Mouse (Mus musculus): ENCODE results near the gene Prdx2. TPM values are rescaled to one million over a fixed set of nuclear protein-coding genes. Genes with fewer than 3 reads are reported as not detected.

Gene Prdx2
- 836 and 1,138 TPM in 2 replicates for polyA plus RNA-seq (2012; rRNA removed)

DNA sequence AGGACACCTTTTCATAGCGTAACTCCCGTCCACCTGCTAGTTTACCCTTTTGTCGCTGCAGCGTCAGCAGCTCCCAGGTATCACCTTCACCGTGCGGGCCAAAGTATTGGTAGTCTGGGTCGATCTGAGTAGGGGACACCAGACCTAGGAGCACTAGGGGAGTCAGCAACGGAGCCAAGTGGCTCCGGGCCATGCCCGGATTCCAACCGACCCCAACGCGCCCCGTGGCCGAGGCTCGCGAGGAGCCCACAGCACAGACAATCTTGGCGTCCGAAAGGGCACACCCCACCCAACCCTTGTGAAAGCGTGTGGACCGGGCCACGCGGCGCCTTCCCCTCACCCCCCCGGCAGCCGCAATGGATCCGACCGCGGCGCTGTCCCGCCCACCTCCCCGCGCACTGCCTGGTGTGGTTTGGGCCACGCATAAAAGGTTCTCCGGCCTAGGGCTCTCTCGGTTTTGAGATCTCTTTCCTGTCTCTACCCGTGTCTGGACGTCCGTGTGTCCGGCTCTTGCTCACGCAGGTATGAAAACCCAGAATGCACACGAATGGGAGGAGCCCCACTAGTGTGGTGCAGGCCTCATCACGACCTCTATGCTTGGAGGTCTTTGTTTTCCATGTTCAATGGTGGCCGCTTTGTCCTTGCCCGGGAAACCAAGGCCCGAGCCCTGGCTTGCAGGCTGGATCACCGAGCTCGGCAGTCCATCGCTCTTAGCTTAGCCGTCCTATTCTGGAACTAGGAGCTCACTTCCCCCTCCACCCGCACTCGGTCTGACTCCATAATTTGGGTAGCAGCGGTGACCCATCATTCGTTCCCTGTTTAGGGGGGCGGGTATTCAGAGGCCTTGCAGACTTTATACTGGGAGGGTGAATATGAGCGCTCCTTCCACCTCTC, at the start of gene Prdx2, which contains the start of the genes Gm49661 and Rnaseh2a:
Prdx2 (plus strand) TSS at position 347 of the 894 bp plus-strand sequence.
Gm49661 (minus strand) TSS at position 193 of the 894 bp plus-strand sequence.
Rnaseh2a (minus strand) TSS at position 527 of the 894 bp plus-strand sequence.

DNA sequence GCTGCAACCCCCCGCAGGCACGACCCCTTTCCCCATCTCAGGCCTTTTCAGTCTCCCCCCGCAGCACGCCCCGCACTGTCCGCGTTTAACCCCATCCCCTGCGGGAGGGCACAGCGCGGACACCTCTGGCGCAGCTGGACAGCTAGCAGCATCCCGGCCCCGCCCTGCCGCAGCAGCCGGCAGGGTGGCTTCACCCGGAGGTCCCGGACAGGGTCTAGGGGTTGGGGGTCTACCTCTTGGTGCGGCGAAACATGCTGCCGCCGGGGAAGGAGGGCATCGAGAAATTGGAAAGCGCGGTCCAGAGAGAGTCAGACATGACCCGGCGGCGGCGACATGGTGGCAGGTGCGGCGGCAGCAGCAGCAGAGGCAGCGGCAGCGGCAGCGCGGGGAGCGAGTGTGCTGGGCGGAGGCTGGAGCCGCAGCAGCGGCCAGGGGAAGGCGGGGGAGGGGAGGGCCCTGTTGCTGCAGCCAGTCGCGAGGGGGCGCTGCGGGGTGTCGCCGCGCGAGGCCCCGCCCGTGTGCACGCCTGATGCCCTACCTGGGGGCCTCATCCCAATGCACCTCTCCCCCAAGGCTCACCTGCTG, 32.3 kb upstream of the Prdx2 start, which contains the start of gene Mast1:
Mast1 (minus strand) TSS at position 398 of the 585 bp plus-strand sequence.

DNA sequence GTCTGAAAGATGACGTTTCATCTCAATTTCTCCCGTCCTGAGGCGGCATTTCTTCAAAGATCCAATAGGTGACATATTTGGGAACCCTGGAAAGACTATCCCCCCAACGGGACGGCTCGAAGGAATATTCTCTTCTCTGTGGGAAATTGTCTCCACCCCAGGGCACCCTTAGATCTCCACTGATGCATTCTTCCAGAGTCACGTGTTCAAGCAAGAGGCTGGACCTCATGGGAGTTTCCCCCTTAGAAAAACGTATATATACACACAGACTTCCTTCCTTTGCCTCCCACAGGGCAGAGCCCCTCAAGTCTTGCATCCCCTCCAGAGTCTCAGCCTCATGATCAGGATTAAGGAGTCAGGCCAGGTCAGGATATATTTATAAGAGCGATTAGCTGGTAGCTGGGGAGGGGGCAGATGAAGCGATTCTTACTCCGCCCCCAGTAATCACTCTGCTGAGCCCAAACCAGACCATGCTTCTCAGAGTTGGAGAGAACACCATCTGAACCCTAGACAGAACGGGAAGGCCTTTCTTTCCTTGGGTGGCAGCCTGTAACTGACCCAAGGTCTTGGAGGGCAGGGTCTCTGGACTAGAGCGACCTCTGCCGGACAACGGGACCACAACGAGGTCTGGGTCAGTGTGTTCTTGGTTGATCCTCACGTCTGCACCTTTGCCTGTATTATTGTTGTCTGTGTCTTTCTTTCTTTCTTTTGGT, 22.7 kb upstream of the Prdx2 start, which contains the start of gene Rtbdn:
Rtbdn (plus strand) TSS at position 464 of the 713 bp plus-strand sequence.

DNA sequence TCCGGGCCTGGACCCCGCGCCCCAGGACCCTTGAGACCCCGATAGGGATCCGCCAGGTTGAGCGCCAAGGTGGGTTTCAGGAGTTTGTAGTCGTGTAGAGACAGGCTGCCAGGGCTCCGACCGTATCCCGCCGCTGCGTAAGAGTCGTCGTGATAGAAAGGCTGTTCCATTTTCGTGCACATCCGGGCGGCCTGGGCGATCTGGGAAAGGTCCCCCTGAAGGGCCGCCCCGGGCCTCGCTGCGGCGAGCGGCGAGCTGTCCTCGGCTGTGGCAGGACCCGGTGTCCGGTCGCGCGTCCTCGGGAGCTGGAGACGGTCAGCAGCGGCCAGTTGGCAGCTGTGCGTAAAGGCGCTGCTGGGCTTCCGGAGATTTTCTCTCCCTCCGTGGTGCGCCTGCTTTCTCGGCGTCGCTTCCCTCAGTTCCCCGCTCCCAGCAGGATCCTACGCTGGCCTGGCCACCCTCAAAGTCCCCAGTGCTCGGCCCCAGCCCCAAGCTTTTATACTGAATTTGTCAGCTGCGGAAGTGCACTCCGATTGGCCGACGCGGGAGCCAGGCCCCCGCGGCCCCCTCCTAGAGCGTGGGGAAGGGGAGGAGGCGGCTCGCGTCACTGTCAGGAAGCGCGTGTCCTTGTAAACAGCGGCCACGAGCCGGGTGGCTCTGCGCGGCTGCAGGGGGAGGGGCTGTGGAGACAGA, 9.0 kb downstream of the Prdx2 start, which contains the start of gene Junb:
Junb (minus strand) TSS at position 471 of the 693 bp plus-strand sequence.

DNA sequence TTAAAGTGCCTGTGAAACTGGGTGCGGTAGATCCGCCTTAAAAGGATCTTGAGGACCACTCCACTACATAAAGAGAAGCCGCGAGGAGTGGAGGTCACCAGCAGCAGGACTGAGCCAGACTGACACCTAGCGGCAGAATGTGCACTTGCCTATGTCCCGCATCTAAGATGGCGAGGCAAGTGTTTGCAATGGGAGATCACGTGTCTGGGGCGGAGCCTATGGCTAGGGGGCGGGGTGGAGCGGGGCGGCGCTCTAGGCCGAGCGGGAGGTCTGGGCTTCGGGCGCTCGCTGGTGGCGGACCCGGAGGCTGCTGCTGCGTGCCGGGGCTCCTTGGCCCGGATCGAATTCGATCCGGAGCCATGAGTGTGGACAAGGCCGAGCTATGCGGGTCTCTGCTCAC, 21.0 kb downstream of the Prdx2 start, which contains the start of gene Hook2:
Hook2 (plus strand) TSS at position 255 of the 400 bp plus-strand sequence.

DNA sequence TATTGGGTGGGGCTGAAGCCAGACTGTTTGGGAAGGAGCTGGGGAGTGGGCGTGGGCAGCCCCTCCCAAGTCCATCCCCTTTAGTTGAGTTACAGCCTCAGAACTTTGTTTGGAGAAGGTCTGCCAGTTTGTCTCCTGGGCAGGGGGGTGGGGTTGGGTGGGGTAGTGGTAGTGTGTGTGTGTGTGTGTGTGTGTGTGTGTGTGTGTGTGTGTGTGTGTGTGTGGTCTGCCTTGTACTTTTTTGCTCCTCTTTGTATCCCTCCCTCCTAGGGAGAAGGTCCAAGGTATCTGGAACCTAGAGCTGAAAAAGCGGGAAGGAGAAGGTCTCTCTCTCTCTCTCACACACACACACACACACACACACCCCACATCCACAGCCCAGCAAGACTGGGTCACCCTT, 45.0 kb downstream of the Prdx2 start, which contains the start of gene Best2:
Best2 (minus strand) TSS at position 101 of the 400 bp plus-strand sequence.

Other genes with a start within 250 kb of the Prdx2 start
- gene G430095P16Rik, start 246.6 kb upstream of the Prdx2 start, polyA plus RNA-seq (2012; rRNA removed): 2.7 and 4.9 TPM in 2 replicates
- 7.8 and 9.6 TPM in 2 replicates for gene Nfix, start 169.2 kb upstream of the Prdx2 start, polyA plus RNA-seq (2012; rRNA removed)
- 3.2 and 4.7 TPM in 2 replicates for gene Dand5, start 146.8 kb upstream of the Prdx2 start, polyA plus RNA-seq (2012; rRNA removed)
- gene Gadd45gip1, start 138.1 kb upstream of the Prdx2 start, polyA plus RNA-seq (2012; rRNA removed): 29.3 and 32.5 TPM in 2 replicates
- 65.7 and 76.9 TPM in 2 replicates for gene Rad23a, start 128.9 kb upstream of the Prdx2 start, polyA plus RNA-seq (2012; rRNA removed)
- gene Calr, start 122.7 kb upstream of the Prdx2 start, polyA plus RNA-seq (2012; rRNA removed): 669 and 1,481 TPM in 2 replicates
- 97.5 and 98.6 TPM in 2 replicates for gene Farsa, start 112.6 kb upstream of the Prdx2 start, polyA plus RNA-seq (2012; rRNA removed)
- 38.7 and 41.1 TPM in 2 replicates for gene Syce2, start 97.5 kb upstream of the Prdx2 start, polyA plus RNA-seq (2012; rRNA removed)
- gene Gcdh, start 75.7 kb upstream of the Prdx2 start, polyA plus RNA-seq (2012; rRNA removed): 47.6 and 59.7 TPM in 2 replicates
- gene Klf1, start 67.7 kb upstream of the Prdx2 start, polyA plus RNA-seq (2012; rRNA removed): 13.0 and 22.9 TPM in 2 replicates
- 8.9 and 10.6 TPM in 2 replicates for gene Dnase2a, start 61.0 kb upstream of the Prdx2 start, polyA plus RNA-seq (2012; rRNA removed)
- gene Mast1, start 32.2 kb upstream of the Prdx2 start, polyA plus RNA-seq (2012; rRNA removed): 21.4 and 22.8 TPM in 2 replicates
- 1.1 TPM in 2 replicates for gene Rtbdn, start 22.6 kb upstream of the Prdx2 start, polyA plus RNA-seq (2012; rRNA removed)
- gene Gm49661, start 154 bp upstream of the Prdx2 start, polyA plus RNA-seq (2012; rRNA removed): not detected in 2 replicates
- gene Rnaseh2a, start 180 bp downstream of the Prdx2 start, polyA plus RNA-seq (2012; rRNA removed): 85.7 and 158 TPM in 2 replicates
- gene Junb, start 9.1 kb downstream of the Prdx2 start, polyA plus RNA-seq (2012; rRNA removed): 3.7 and 3.8 TPM in 2 replicates
- 12.8 and 15.9 TPM in 2 replicates for gene Hook2, start 21.0 kb downstream of the Prdx2 start, polyA plus RNA-seq (2012; rRNA removed)
- 0.04 TPM in 1 of 2 replicates, not detected in the other for gene Best2, start 44.9 kb downstream of the Prdx2 start, polyA plus RNA-seq (2012; rRNA removed)
- gene Asna1, start 55.7 kb downstream of the Prdx2 start, polyA plus RNA-seq (2012; rRNA removed): 186 and 196 TPM in 2 replicates
- 185 and 357 TPM in 2 replicates for gene Trir, start 57.2 kb downstream of the Prdx2 start, polyA plus RNA-seq (2012; rRNA removed)
- 72.4 and 83.1 TPM in 2 replicates for gene Tnpo2, start 67.3 kb downstream of the Prdx2 start, polyA plus RNA-seq (2012; rRNA removed)
- gene Fbxw9, start 90.5 kb downstream of the Prdx2 start, polyA plus RNA-seq (2012; rRNA removed): 40.9 and 42.1 TPM in 2 replicates
- gene Gm5741, start 98.4 kb downstream of the Prdx2 start, polyA plus RNA-seq (2012; rRNA removed): 0.71 and 0.82 TPM in 2 replicates
- 44.7 and 49.4 TPM in 2 replicates for gene Dhps, start 102.2 kb downstream of the Prdx2 start, polyA plus RNA-seq (2012; rRNA removed)
- gene Wdr83os, start 111.2 kb downstream of the Prdx2 start, polyA plus RNA-seq (2012; rRNA removed): 85.3 and 89.8 TPM in 2 replicates
- gene Wdr83, start 111.7 kb downstream of the Prdx2 start, polyA plus RNA-seq (2012; rRNA removed): 72.7 and 84.7 TPM in 2 replicates
- 18.3 and 21.6 TPM in 2 replicates for gene Man2b1, start 113.7 kb downstream of the Prdx2 start, polyA plus RNA-seq (2012; rRNA removed)
- gene Zfp791, start 153.5 kb downstream of the Prdx2 start, polyA plus RNA-seq (2012; rRNA removed): 1.3 and 2.0 TPM in 2 replicates
- gene Cks1brt, start 182.3 kb downstream of the Prdx2 start, polyA plus RNA-seq (2012; rRNA removed): not detected in 2 replicates